Mouse (Mus musculus) spleen, adult 18-20 months (tissue): ENCODE data around the gene Gart.
A peak's percentile ranks its signal among the peaks of the same experiment; 100 is the strongest.
"Not testable (repeated sequence)": the region's sequence is repeated elsewhere in the genome, so short reads cannot be mapped to it uniquely, and the experiment has no call there.

Experiments
- DNase-seq, 2 experiments: peaks; one replicate each; pipeline ENCODE4 v3.0.0; 2022; ENCODE audit warnings: mixed read lengths in 2 of 2

Gart gene

GRCm38 (mm10) chr16:91647461-91648219 lies 888 bp upstream of the Gart start, which contains the start of gene Son:
Gene Son, plus strand, starts transcription at chr16:91647506.
- peak; percentile 85 to 93 for DNase-seq

DNA sequence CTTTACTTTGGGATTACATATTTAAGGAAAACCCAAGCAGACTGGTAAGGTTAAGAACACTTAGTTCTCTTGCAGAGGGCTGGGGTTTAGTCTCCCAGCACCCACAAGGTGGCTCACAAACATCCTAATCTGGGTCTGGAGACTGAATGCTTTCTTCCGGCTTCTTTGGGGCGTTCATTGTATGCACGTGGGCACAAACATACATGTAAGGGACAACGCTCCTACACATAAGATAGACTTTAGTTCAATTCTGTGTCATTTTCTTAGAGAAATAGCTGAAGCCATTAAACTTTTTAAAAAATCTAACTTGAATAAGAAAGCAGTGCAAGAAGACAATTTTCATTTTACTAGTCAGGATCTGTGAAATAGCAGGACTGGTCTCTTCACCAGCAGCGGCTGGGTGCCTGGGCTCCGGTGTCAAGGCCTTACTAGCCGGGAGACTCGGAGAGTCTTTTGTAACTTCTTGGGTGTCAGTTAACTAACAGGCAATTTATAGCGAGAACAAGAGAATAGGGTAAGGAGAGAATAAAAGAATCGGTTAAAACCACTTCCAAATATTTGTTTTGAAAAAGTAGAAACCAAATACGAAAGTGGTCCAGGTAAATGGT lies 653 bp downstream of the Gart start:
- no peak for DNase-seq

GRCm38 (mm10) chr16:91645420-91645819 lies 1.3 kb downstream of the Gart start:
- not testable (repeated sequence) for DNase-seq

DNA sequence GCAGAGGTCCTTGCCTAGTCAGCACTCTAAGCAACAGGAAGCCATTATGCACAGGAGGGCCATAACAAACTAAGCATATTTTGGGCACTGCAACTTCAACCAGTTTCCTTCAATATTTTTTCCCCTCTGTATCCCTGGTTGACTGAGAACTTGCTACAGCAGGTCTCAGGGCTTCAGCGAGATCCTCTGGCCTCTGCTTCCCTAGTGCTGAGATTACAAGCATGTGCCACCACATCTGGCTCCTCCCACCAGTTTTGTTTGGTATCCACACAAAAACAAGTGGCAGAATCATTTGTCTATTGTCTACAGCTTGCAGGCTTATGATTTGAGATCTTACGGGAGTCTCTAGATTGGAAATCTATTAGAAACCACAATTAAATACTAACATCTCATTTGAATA lies 1.9 kb downstream of the Gart start:
- DNase-seq = no peak

DNA sequence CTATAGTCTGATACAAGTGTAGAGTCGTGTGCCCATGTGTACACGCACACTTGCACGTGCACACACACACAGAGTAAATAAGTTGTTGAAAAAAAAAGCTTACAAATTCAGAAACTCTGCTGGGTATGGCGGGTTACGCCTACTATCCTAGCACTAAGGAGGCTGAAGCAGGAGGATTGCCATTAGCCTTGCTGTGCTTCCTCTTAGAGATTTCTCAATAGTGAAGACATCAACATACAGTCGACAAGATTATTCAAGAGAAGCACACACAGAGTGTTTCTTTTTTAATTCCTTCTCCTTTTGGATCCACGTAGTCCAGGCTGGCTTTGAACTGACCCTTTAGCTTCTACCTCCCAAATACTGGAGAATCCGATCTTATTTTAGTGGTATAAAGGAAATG lies 6.6 kb downstream of the Gart start:
- DNase-seq = no peak

- no peak for DNase-seq
Observed at GRCm38 (mm10) chr16:91639636-91640035, 7.1 kb downstream of the Gart start.

GRCm38 (mm10) chr16:91639161-91639560 lies 7.6 kb downstream of the Gart start:
- no peak for DNase-seq

GRCm38 (mm10) chr16:91633641-91634040 lies 13.1 kb downstream of the Gart start:
- no peak for DNase-seq

DNA sequence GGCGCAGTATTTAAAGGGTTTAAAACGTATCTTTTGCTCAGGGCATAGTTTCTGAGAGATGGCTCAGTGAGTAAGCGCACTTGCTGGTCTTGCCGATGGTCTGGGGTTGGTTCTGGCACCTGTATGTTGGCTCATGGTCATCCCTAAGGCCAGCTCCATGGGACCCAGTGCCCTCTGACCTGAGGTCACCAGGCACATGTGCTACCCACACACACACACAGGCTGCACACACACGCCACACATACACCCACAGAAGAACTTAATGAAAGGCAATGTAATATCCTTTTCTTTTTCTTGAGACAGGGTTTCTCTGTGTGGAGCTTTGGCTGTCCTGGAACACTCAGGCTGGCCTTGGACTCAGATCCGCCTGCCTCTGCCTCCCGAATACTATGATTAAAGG lies 13.8 kb downstream of the Gart start:
- no peak for DNase-seq

DNA sequence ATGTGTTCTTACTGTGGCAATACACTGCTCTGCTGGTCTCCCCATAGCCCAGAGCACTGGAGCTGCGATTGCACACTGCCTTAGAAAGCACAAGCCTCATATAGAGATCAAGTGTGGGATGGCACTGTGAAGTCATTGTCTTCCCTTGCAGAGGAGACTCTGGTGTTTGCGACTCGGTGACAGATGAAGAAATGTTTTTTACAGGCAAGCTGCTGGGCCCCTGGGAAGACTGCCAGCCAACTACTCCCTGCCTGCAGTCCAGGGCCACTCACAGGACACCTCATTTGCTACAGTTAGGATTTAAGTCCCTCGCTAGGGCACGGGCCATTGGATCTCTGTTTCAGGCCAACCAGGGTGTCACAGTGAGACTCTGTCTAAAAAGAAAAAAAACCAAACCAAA lies 14.3 kb downstream of the Gart start:
- no peak for DNase-seq

DNA sequence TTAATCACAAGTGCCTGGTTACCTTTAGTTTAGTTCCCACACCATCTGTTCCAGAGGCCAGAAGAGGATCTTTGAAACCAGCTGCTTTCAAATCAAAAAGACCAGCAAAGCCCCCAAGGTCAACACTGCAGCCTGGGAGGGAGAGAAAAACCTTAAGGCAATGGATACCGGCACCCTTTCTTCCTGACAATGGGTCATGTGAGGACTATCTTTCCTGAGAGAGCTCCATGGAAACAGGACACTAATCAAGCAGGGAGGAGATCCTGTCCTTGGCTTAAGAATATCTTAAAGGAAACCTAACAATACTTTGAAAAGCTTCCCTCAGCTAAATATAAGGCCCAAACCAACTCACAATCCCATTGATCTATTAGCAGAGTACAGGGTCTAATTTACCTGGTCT lies 16.2 kb downstream of the Gart start:
- no peak for DNase-seq

DNA sequence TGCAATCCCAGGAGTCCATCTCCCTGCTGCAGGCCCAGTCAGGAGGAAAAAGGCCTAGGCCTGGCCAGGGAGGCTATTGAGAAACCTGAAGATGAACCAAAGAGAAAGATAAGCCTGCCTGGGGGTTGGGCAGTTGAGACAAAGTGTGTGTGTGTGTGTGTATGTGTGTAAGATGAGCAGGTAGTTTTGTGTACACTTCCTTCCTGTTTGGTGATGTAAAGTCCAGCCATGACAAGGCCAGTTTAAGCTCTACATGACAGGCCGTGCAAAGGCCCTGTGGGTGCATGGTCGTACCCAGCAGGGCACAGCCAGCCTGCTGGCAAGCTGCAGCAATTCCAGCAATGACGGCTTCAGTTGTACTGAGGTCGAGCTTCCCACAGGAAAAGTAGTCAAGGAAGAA lies 17.0 kb downstream of the Gart start:
- DNase-seq = no peak

- no peak for DNase-seq
Observed at GRCm38 (mm10) chr16:91628673-91629072, 18.1 kb downstream of the Gart start.

- no peak for DNase-seq
Observed at GRCm38 (mm10) chr16:91627831-91628230, 18.9 kb downstream of the Gart start.

GRCm38 (mm10) chr16:91623074-91623473 lies 23.7 kb downstream of the Gart start:
- DNase-seq = no peak

DNA sequence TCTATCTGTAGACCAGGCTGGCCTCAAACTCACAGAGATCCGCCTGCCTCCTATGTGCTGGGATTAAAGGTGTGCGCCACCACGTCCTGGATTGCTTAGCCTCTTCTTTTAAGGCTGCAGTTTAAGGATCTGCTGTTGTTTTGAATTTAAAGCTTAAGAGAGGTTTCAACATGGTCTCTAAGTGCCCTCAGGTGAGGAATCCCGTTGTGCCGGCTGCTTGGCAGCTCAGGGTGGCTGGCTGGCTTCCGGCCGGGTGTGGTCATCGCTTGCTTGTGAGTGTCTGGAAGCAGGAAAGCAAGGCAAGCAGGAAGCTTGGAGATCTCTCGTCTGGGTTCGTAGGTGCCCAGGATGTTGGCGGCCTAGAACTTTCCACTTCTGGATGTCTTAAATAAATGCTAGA lies 25.8 kb downstream of the Gart start:
- DNase-seq = no peak

GRCm38 (mm10) chr16:91620185-91620584 lies 26.6 kb downstream of the Gart start:
- no peak for DNase-seq

- peak; percentile 69 to 78 for DNase-seq
Observed at GRCm38 (mm10) chr16:91618511-91619501, 27.9 kb downstream of the Gart start, which contains the start of gene Dnajc28. Gene Dnajc28, minus strand, starts transcription at chr16:91619026.

GRCm38 (mm10) chr16:91614552-91614951 lies 32.2 kb downstream of the Gart start:
- DNase-seq = no peak

GRCm38 (mm10) chr16:91612525-91612924 lies 34.2 kb downstream of the Gart start:
- DNase-seq = no peak

- DNase-seq = no peak
Observed at GRCm38 (mm10) chr16:91611248-91611647, 35.5 kb downstream of the Gart start.

DNA sequence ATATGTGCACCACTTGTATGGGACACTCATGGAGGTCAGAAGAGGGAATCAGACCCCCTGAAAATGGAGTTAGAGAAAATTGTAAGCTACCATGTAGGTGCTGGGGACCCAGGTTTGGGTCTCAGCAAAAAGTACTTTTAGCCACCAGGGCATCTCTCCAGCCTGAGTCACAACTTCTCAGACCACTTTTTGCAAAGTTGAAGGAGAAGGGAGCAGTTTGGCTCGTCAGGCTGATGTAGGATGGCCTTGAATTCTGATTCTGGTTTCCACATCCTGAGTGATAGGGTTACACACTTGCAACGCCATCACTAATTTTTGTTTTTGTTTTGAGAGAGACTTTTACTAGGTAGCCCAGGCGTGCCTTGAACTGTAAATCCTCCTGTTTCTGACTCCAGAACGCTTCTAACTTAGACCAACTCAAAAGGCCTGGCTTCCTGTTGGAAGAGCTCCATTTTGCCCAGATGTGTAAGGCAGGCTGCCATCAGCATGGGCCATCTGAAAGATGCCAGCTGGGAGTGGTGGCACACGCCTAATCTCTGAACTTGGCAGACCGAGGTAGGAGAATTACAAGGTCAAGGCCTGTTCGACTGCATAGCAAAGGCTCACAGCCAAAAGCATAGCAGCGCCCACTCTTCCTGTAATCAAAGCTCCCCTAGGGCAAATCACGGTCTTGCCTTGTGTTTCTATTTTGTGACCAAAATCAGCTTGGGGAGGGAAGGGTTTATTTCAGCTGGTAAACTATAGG lies 37.1 kb downstream of the Gart start:
- DNase-seq = no peak

GRCm38 (mm10) chr16:91606958-91607357 lies 39.8 kb downstream of the Gart start:
- DNase-seq = no peak
